Mouse (Mus musculus) megakaryocyte, adult 5-6 weeks (primary cell): ENCODE data around the gene Avp. TPM values are rescaled to one million over a fixed set of nuclear protein-coding genes. Genes with fewer than 3 reads are reported as not detected.
"Not testable (repeated sequence)": the region's sequence is repeated elsewhere in the genome, so short reads cannot be mapped to it uniquely, and the experiment has no call there.

Experiments
- ATAC-seq: 2 replicates; pipeline ENCODE4 v1.8.0; 2016; ENCODE audit warnings: mild to moderate bottlenecking, inconsistent platforms; ENCODE audit not compliant: poor library complexity, severe bottlenecking
- total RNA-seq, 2 experiments: library from RNA; stranded (forward) in 1 of 2; stranded (reverse) in 1 of 2; fragments of 153-499, 151-499 nt in 1 of 2; fragments of 221-1000, 200-1000 nt in 1 of 2; gene quantifications; 2 replicates each; pipeline versions ENCODE4 v1.2.3 to v1.2.4; 2015 to 2017

The Avp gene
- total RNA-seq (2015), result not detected in 2 replicates
- total RNA-seq (2017), result not detected in 2 replicates

DNA sequence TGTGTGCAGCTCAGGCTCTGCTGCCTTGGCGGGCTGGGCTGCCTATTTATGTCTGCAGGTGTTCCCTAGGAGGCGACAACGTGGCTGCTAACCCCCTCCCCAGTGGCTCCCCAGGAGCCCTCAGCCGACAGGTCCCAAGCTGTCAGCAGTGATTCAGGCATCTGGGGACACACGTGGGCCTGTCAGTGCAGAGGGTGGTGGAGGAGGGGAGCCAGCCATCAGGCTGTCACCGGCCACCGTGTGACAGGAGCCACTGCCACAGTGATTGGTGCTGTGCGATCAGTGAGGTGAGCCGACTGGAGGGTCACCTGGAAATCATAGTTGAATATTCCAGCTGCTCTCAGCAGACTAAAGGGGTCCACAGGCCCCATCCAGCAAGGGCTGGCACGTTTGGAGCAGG lies at the start of gene Avp:
TSS of gene Avp (minus strand) at position 3 of the 400 bp plus-strand sequence.
- no peak for ATAC-seq

DNA sequence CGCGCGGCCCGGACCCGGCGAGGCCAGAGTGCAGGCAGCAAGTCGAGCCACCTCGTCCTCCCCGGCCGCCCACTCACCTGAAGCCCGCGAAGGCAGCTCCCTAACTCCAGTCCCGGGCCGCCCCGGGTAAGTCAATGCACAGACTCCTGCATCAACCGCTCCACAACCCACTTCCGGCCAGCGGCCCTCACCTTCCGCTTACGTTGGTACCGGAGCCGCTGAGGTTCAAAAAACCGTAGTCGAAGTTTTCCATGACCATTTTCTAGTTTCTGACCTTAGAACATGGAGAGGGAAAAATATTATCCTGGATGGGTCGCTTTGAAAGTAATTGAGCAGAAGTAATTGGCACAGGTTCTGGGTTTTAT lies 47.5 kb upstream of the Avp start, which contains the start of the genes Fastkd5 and Ubox5:
TSS of gene Fastkd5 (minus strand) at position 189 of the 365 bp plus-strand sequence.
TSS of gene Ubox5 (minus strand) at position 200 of the 365 bp plus-strand sequence.
- ATAC-seq, result peak; percentile 92

DNA sequence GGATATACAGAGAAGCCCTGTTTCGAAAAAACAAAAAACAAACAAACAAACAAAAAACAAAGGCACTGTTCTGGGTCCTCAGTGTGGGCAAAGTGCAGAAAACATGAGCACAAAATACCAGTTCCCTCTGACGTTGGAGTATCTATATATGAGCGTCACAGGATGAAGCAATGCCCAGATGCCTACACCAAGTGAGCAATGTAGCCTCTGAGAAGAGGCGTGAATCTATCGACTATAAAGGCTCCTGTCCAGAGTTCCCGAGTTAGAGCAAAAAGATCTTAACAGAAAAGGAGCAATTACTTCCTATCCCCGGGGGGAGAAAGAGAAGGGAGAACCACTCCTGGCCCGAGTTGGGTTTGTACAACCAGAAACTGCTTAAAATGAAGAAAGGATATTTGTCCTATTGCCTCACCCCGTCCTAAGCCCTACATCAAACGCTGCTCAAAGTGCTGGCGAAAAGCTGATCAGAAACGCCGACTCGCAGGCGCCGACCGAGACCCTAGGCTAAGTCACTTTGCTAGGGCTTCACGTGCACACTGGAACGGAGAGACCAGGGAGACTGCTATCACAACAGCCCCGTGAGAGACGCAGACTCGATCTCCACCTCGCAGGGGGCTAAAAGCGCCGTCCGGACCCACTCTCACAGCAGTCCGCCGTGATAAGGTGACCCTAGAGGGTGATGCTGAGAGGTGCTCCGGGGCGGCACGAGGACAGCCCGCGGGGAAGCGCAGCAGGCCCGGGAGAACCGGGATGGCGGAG lies 46.9 kb upstream of the Avp start:
- peak; percentile 49 for ATAC-seq

DNA sequence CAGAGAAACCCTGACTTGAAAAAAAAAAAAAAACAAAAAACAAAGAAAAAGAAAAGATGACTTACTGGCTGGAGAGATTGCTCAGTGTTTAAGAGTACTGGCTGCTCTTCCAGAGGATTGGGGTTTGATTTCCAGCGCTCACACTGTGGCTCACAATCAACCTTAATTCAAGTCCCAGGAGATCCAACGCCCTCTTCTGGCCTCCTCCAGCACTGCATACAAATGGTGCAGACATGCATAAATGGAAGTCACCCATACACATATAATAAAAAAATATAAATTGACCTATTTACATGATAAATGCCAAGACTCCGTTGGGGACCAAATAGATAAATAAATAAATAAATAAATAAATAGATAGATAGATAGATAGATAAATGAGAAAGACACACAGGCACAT lies 46.1 kb upstream of the Avp start:
- ATAC-seq, result no peak

GRCm38 (mm10) chr2:130618972-130619371 lies 36.6 kb upstream of the Avp start:
- no peak for ATAC-seq

DNA sequence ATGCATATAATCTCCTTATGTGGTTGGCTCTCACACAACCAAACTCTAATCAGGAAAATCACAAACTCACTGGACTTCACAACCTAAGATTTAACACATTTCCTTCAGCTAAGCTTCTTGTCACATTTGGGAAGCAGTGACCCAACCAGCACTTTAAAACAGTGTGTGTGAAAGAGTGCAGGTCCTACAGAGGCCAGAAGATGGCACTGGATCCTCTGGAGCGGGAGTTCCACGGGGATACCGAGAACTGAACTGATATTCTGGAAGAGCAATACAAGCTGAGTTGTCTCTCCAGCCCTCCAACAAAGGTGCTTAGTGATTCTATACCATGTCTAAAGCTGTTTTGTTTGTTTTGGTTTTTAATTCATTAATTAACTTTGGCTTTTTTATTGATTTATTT lies 30.7 kb upstream of the Avp start:
- ATAC-seq, result no peak

DNA sequence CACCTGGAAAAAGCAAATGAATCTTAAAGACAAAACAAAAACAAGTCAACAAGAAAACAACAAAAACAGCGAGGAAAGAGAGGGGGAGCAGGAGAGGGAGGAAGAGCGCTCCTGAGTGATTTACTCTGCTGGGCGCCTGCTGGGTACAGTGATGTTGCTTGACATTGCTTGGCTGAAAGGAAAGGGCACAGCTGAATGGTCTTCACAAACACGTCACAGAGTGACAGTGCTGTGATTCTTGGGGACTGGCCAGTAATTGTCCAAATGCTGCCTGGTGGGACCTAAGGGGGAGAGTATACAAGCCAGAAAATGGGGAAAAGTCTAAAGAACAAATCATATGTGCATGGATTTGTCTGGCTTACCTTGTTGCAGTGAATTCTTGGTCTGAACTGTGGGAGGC lies 19.8 kb upstream of the Avp start:
- no peak for ATAC-seq

DNA sequence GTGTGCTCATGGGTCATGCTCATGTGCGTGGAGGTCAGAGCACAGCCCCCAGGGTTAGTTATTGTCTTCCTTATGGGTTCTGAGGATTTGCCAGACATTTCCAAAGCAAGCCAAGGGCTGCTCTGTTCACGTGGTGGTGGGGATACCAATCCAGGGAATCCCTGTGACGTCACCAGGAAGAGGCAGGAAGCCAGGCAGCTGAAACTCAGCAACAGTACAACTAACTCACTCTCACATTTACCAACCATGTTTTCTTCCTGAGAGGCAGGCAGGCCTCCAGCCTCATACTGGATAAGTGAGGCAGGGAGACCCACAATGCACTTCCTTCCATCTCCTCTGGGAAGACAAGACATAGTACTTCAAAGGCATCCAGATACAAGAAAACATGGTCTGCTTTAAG lies 16.0 kb upstream of the Avp start:
- ATAC-seq, result no peak

DNA sequence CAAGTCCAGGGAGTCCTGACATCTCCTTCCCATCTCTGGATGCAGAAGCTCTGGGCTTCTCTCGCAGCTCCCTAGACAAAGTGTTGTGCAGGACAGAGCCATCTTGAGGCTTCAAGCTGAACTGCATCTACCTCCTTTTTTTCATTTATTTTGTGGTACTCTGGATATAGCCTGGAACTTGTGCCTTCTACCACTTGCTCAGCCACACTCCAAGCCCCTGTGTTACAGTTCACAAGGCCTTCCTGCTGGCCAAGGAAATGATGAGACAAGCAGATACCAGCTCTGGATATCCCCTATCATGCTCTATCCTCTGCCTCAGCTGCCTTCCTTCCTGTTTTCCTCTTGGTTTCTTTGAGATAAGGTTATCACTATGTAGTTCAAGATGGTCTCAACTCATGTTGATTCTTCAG lies 15.3 kb upstream of the Avp start:
- ATAC-seq, result 0 out of 2 replicates have a peak, but pooled peaks have one; percentile 38

DNA sequence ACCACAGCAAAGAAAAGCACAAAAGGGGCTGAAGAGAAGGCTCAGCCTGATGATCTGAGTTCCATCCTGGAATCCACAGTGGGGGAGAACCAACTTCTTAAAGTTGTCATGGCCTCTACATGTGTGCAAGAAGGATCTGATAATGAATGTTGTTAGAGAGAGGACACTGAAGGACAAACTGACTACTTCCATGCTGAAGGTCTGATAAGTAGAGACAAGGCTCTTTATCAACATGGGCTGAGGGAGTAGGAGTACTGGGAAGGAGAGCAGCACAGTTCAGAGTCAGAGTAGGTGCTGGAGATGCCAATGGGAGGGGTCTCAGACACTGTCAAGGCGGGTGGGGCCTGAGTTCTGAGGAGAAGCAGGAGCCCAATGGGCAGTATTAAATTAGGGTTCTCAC lies 13.2 kb upstream of the Avp start:
- ATAC-seq, result no peak

GRCm38 (mm10) chr2:130591016-130591415 lies 8.7 kb upstream of the Avp start:
- no peak for ATAC-seq

DNA sequence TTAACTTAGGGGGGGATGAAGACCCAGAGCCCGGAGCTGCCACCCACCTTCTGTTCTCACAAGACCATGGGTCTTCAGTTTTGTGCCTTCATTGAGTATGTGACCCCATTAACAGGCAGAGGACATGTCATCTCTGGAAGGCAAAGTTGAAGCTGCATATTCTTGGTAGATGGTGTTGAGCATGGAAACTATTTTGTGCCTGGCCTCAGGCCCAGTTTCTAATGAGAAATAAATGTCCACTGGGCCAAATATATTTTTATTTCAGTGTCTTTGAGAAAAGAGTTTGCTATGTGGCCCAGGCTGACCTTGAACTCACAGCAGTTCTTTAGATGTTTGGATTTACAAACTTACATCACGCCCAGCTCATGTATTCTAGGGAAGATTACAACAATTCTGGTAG lies 7.4 kb upstream of the Avp start:
- no peak for ATAC-seq

DNA sequence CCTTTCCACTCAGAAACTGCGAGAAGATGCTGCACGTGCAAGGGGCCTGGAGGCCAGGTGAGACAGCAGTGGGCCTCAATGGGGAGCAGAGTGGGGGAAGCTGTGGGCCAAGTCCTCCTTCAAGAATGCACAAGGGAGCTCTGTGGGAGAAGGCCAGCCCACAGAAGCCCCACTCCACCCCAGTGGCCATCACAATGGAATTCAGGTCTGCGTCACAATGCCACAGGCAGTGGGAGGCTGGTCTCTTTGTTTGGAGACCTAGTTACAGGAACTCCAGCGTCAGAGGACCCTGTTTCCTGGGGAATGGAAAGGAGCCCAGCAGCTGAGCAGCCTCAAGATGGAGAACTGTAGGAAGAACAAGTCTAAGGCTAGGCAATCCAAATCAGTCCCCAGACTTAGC lies 6.8 kb upstream of the Avp start:
- ATAC-seq, result no peak

GRCm38 (mm10) chr2:130588373-130588772 lies 6.0 kb upstream of the Avp start:
- no peak for ATAC-seq

GRCm38 (mm10) chr2:130586016-130586415 lies 3.7 kb upstream of the Avp start:
- no peak for ATAC-seq

- no peak for ATAC-seq
Measured at GRCm38 (mm10) chr2:130583902-130584560, 1.7 kb upstream of the Avp start.

DNA sequence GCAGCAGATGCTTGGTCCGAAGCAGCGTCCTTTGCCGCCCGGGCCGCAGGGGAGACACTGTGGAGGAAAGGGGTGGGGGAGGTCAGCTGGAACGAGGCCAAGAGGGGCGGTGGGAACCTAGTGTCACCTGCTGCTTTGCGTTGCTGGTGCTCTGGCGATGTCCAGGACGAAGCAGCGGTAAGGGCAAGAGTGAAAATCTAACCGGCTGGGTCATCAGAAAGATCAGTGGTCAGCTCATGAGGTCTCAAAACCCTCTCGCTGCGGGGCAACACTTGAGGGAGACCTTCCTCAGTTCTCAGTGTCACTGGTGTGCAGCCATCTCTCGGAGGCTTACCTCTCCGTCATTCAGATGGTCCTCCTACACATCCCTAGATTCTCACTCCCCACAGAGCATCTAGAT lies 1.2 kb downstream of the Avp start:
- no peak for ATAC-seq

DNA sequence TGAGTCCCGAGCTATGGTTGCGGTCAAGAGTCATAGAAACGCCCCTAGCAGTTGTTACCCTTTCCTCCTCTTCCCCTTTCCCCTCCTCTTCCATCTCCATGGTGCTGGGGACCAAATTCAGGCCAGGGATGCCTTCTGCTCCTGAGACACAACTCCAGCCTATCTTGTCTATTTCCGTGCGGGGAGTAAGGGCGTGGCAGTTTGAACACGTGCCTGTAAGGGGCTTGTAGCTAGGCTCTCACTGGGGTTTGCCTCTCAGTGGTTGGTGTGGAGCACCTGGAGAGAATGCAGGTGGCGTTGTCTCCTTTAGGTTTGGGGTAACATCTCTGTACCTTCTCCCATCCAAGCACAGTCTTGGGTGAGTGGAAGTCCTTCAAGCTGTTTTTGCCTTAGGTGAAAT lies 2.6 kb downstream of the Avp start:
- ATAC-seq, result no peak

GRCm38 (mm10) chr2:130578148-130578547 lies 4.2 kb downstream of the Avp start:
- peak; percentile 58 for ATAC-seq

GRCm38 (mm10) chr2:130577632-130578031 lies 4.7 kb downstream of the Avp start:
- ATAC-seq, result peak; percentile 71

DNA sequence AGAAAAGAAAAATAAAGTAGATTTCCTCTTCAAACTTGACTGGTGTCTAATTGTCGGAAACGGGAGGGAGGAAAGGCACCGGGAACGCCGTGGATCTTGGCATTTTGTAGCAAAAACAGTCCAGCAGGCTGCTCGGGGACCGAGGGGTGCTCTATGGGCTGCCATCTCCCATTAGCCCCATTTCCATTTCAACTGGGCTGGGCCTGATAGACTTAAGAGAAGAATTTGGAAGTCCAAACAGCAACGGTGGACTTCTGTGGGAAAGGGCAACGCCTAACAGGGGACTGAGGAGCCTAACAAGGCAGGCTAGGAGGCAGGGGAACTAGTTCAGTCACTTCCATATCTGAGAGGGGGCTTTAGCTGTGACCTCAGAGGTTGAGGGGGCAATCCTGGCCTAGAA lies 5.3 kb downstream of the Avp start:
- no peak for ATAC-seq

- not testable (repeated sequence) for ATAC-seq
Measured at GRCm38 (mm10) chr2:130576564-130576963, 5.8 kb downstream of the Avp start.
